Mouse (Mus musculus): Measurements from ENCODE around the gene A730071L15Rik. TPM values are rescaled to one million over a fixed set of nuclear protein-coding genes. Genes with fewer than 3 reads are reported as not detected.

A730071L15Rik gene
- polyA plus RNA-seq, 1 experiment = 0.49 TPM

DNA sequence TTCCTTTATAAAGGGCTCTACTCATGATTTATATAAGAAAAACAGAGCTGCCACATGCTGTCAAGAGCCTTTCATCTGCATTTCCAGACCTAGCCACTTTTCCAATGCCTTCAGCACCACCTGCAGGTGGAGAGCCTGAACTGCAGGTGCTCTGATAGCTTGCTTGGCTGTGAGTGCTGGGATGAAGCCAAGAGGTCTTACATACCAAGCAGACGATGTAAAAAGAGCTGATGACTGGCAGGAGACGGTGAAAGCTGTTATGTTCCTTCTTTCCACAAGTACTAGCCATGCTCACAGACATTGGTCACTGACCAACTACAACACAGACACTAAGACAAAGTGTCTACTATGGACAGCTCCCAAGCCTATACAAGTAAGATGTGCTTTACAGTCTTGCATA, 12.0 kb upstream of the A730071L15Rik start:
- Histone ChIP-seq H3K27me3 (ENCODE audit: control insufficient read depth, insufficient read depth, low read length, poor library complexity, severe bottlenecking) (no peaks in the 10 kb centered on the region), H3K36me3 (ENCODE audit: control insufficient read depth, insufficient read depth, low read length, poor library complexity, severe bottlenecking) (peaks cover 23% of the 10 kb centered on the region), H3K4me1 (ENCODE audit: control insufficient read depth, insufficient read depth, low read length) (peaks cover 4% of the 10 kb centered on the region), H3K27ac (ENCODE audit: insufficient read depth, low read length) (no peak overlapping the region), H3K9me3 (replicated peaks; ENCODE audit: control insufficient read depth, insufficient read depth, low read length, poor library complexity, severe bottlenecking) (no peaks in the 10 kb centered on the region), H3K9ac (ENCODE audit: low read depth, poor library complexity, severe bottlenecking) (no peak overlapping the region), H3K4me3 (ENCODE audit: low read depth, low read length) (no peak overlapping the region)
- TF ChIP-seq EP300 (IDR thresholded peaks at IDR 0.05; ENCODE audit: insufficient read depth, low read depth, low read length) (no peak), POLR2A (IDR thresholded peaks at IDR 0.05; ENCODE audit: insufficient read depth, low read length) (no peak), CTCF (IDR thresholded peaks at IDR 0.05; ENCODE audit: low read depth, low read length) (peak; percentile 91)

DNA sequence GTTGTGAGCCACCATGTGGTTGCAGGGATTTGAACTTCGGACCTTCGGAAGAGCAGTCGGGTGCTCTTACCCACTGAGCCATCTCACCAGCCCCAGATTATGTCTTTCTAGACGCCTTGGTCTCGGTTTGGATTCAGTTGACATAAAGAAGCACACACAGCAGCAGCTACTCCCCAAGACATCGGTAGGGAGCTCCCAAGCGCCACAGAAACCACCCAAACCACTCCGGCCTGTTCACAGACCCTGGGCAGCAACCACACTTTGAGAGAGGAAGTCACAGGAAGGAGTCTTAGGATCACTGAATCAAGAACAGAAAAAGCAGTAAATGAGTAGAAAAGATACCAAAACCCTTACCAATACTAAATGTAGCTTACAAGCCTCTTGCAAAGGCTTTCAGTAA, 3.0 kb upstream of the A730071L15Rik start:
- Histone ChIP-seq H3K36me3 (ENCODE audit: control insufficient read depth, insufficient read depth, low read length, poor library complexity, severe bottlenecking) (peaks cover 20% of the 10 kb centered on the region), H3K9me3 (replicated peaks; ENCODE audit: control insufficient read depth, insufficient read depth, low read length, poor library complexity, severe bottlenecking) (no peaks in the 10 kb centered on the region), H3K27me3 (ENCODE audit: control insufficient read depth, insufficient read depth, low read length, poor library complexity, severe bottlenecking) (no peaks in the 10 kb centered on the region), H3K4me1 (ENCODE audit: control insufficient read depth, insufficient read depth, low read length) (peaks cover 4% of the 10 kb centered on the region), H3K9ac (ENCODE audit: low read depth, poor library complexity, severe bottlenecking) (no peak overlapping the region), H3K4me3 (ENCODE audit: low read depth, low read length) (no peak overlapping the region), H3K27ac (ENCODE audit: insufficient read depth, low read length) (no peak overlapping the region)
- TF ChIP-seq POLR2A (IDR thresholded peaks at IDR 0.05; ENCODE audit: insufficient read depth, low read length) (no peak), CTCF (IDR thresholded peaks at IDR 0.05; ENCODE audit: low read depth, low read length) (no peak), EP300 (IDR thresholded peaks at IDR 0.05; ENCODE audit: insufficient read depth, low read depth, low read length) (no peak)

DNA sequence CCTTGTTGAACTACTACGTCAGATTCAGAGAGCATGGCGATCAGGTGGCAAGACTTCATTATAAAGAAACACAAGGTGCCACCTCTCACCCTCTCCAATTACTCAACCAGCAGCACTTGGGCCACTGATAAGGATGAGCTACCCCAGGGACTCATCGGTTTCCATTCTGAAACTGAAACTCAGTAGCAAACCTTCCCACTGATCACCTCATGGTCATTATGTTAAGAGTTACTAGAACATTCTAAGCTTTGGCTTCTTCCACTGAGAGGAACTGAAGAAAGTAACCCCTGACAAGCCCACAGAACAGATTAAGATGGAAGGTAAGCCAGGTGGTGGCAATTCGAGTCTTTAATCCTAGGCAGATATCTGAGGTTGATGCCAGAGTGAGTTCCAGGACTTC, 1.4 kb upstream of the A730071L15Rik start:
- peak overlapping the region; percentile 85; the same call in 1 of the 2 replicates for H3K9ac ChIP-seq (ENCODE audit: low read depth, poor library complexity, severe bottlenecking)
- peaks cover 7% of the 10 kb centered on the region for H3K36me3 ChIP-seq (ENCODE audit: control insufficient read depth, insufficient read depth, low read length, poor library complexity, severe bottlenecking)
- H3K27ac ChIP-seq (ENCODE audit: insufficient read depth, low read length) = no peak overlapping the region
- H3K27me3 ChIP-seq (ENCODE audit: control insufficient read depth, insufficient read depth, low read length, poor library complexity, severe bottlenecking) = no peaks in the 10 kb centered on the region
- no peak overlapping the region for H3K4me3 ChIP-seq (ENCODE audit: low read depth, low read length)
- peaks cover 4% of the 10 kb centered on the region for H3K4me1 ChIP-seq (ENCODE audit: control insufficient read depth, insufficient read depth, low read length)
- TF ChIP-seq EP300 (IDR thresholded peaks at IDR 0.05; ENCODE audit: insufficient read depth, low read depth, low read length) = no peak
- no peak for TF ChIP-seq CTCF (IDR thresholded peaks at IDR 0.05; ENCODE audit: low read depth, low read length)
- TF ChIP-seq POLR2A (IDR thresholded peaks at IDR 0.05; ENCODE audit: insufficient read depth, low read length) = no peak
- no peaks in the 10 kb centered on the region for H3K9me3 ChIP-seq (replicated peaks; ENCODE audit: control insufficient read depth, insufficient read depth, low read length, poor library complexity, severe bottlenecking)

DNA sequence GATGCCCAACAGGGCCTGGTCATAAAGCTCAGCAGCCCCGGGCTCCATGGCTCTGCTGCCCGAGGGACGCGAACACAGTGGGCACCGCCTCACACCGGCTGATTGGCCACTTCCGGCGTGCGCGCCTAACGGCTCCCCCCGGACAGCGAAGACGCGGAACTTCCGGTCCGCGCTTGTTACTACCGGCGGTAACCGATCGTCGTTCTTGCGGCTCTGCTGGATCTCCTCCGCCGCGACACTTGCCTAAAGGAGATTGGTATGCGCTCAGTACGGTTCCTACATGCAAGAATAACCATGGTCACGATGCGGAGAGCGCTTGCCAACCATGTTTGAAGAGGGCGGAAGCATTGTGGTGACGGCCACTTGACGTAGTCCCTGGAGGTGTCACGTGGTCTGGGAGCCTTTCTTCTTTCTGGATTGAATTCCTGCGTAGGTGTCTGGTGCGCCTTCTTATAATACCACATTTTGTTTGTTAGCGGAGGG, 299 bp downstream of the A730071L15Rik start, which contains the start of gene Nudcd3:
Gene Nudcd3 (minus strand): TSS at position 329 of the 483 bp plus-strand sequence.
- peak within 1 kb of the TSS; percentile 76 for H3K4me3 ChIP-seq (ENCODE audit: low read depth, low read length)
- H3K9ac ChIP-seq (ENCODE audit: low read depth, poor library complexity, severe bottlenecking) = peak within 1 kb of the TSS; percentile 85
- peaks cover 4% of the 10 kb centered on the region for H3K4me1 ChIP-seq (ENCODE audit: control insufficient read depth, insufficient read depth, low read length)
- no peaks in the 10 kb centered on the region for H3K36me3 ChIP-seq (ENCODE audit: control insufficient read depth, insufficient read depth, low read length, poor library complexity, severe bottlenecking)
- peak within 1 kb of the TSS; percentile 59 for H3K27ac ChIP-seq (ENCODE audit: insufficient read depth, low read length)
- no peaks in the 10 kb centered on the region for H3K27me3 ChIP-seq (ENCODE audit: control insufficient read depth, insufficient read depth, low read length, poor library complexity, severe bottlenecking)
- TF ChIP-seq EP300 (IDR thresholded peaks at IDR 0.05; ENCODE audit: insufficient read depth, low read depth, low read length) (no peak), POLR2A (IDR thresholded peaks at IDR 0.05; ENCODE audit: insufficient read depth, low read length) (peak; percentile 40)
- H3K9me3 ChIP-seq (replicated peaks; ENCODE audit: control insufficient read depth, insufficient read depth, low read length, poor library complexity, severe bottlenecking) = no peaks in the 10 kb centered on the region

DNA sequence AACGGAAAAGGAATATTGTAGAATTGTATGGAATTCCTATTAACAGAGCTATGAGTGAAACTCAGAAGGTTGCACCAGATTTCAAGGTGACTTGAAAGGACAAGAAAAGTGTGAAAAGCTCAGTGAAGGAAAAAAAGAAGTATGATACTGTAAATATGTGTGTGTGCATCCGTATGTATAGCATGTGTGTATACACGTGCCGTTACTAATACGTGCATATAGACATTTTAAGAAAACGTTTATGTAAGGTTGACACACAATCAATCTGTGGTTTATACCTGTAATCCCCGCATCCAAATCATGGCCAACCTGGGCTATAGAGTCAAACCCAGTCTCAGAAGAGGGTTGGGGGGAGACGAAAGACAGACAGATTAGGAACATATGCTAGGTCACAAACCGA, 741 bp downstream of the A730071L15Rik start:
- peaks cover 4% of the 10 kb centered on the region for H3K4me1 ChIP-seq (ENCODE audit: control insufficient read depth, insufficient read depth, low read length)
- peak overlapping the region; percentile 76; the same call in 1 of the 2 replicates for H3K4me3 ChIP-seq (ENCODE audit: low read depth, low read length)
- peak overlapping the region; percentile 85 for H3K9ac ChIP-seq (ENCODE audit: low read depth, poor library complexity, severe bottlenecking)
- no peaks in the 10 kb centered on the region for H3K27me3 ChIP-seq (ENCODE audit: control insufficient read depth, insufficient read depth, low read length, poor library complexity, severe bottlenecking)
- no peak overlapping the region for H3K27ac ChIP-seq (ENCODE audit: insufficient read depth, low read length)
- no peaks in the 10 kb centered on the region for H3K36me3 ChIP-seq (ENCODE audit: control insufficient read depth, insufficient read depth, low read length, poor library complexity, severe bottlenecking)
- no peaks in the 10 kb centered on the region for H3K9me3 ChIP-seq (replicated peaks; ENCODE audit: control insufficient read depth, insufficient read depth, low read length, poor library complexity, severe bottlenecking)
- no peak for TF ChIP-seq CTCF (IDR thresholded peaks at IDR 0.05; ENCODE audit: low read depth, low read length)
- no peak for TF ChIP-seq EP300 (IDR thresholded peaks at IDR 0.05; ENCODE audit: insufficient read depth, low read depth, low read length)
- no peak for TF ChIP-seq POLR2A (IDR thresholded peaks at IDR 0.05; ENCODE audit: insufficient read depth, low read length)

DNA sequence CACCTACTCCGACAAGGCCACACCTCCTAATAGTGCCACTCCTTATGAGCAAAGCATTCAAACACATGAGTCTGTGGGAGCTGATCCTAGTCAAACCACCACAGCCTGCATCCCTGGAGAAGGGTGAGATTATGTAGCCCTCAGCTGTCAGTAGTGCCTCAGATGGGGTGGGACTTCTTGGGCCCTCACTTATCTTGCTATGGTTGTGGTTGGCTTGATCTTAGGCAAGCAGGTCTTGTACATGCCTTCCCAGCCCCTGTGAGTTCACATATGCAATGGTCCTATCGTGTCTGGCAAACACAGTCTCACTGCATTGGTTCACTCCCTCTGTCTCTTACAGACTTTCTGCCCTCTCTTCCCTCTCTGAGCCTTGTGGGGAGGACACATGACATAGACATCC, 7.3 kb downstream of the A730071L15Rik start:
- no peak overlapping the region for H3K9ac ChIP-seq (ENCODE audit: low read depth, poor library complexity, severe bottlenecking)
- H3K4me3 ChIP-seq (ENCODE audit: low read depth, low read length) = no peak overlapping the region
- H3K27ac ChIP-seq (ENCODE audit: insufficient read depth, low read length) = no peak overlapping the region
- H3K27me3 ChIP-seq (ENCODE audit: control insufficient read depth, insufficient read depth, low read length, poor library complexity, severe bottlenecking) = no peaks in the 10 kb centered on the region
- peaks cover 2% of the 10 kb centered on the region; the same call in 1 of the 2 replicates for H3K9me3 ChIP-seq (replicated peaks; ENCODE audit: control insufficient read depth, insufficient read depth, low read length, poor library complexity, severe bottlenecking)
- no peaks in the 10 kb centered on the region for H3K36me3 ChIP-seq (ENCODE audit: control insufficient read depth, insufficient read depth, low read length, poor library complexity, severe bottlenecking)
- no peak for TF ChIP-seq EP300 (IDR thresholded peaks at IDR 0.05; ENCODE audit: insufficient read depth, low read depth, low read length)
- no peak for TF ChIP-seq CTCF (IDR thresholded peaks at IDR 0.05; ENCODE audit: low read depth, low read length)
- no peak for TF ChIP-seq POLR2A (IDR thresholded peaks at IDR 0.05; ENCODE audit: insufficient read depth, low read length)
- no peaks in the 10 kb centered on the region for H3K4me1 ChIP-seq (ENCODE audit: control insufficient read depth, insufficient read depth, low read length)

Measured in ES-Bruce4 (cell line).